Mouse (Mus musculus): ENCODE results near the gene Nudt3.

- no peak for TF ChIP-seq CTCF (IDR thresholded peaks at IDR 0.05; ENCODE audit: control insufficient read depth, insufficient read depth, low read length)
- no peak for TF ChIP-seq POLR2A (IDR thresholded peaks at IDR 0.05; ENCODE audit: borderline replicate concordance, control insufficient read depth, low read depth, low read length)
These were observed 57.4 kb downstream of the Nudt3 start for GRCm38 (mm10) chr17:27565942-27566267.
